Mouse (Mus musculus): ENCODE data around the gene Ms4a13.
A peak's percentile ranks its signal among the peaks of the same experiment; 100 is the strongest.
"Not testable (repeated sequence)": the region's sequence is repeated elsewhere in the genome, so short reads cannot be mapped to it uniquely, and the experiment has no call there.

The Ms4a13 gene

GRCm38 (mm10) chr19:11196546-11196945, at the start of gene Ms4a13:
Gene Ms4a13, minus strand, starts transcription at chr19:11196737.
- no peak for DNase-seq (ENCODE audit: low read depth, low spot score)

GRCm38 (mm10) chr19:11244230-11244629, 47.7 kb upstream of the Ms4a13 start:
- peak; percentile 7 for DNase-seq (ENCODE audit: low read depth, low spot score)

- DNase-seq (ENCODE audit: low read depth, low spot score) = no peak
Observed at GRCm38 (mm10) chr19:11242560-11242959, 46.0 kb upstream of the Ms4a13 start.

- no peak for DNase-seq (ENCODE audit: low read depth, low spot score)
Observed at GRCm38 (mm10) chr19:11235820-11236219, 39.3 kb upstream of the Ms4a13 start.

- DNase-seq (ENCODE audit: low read depth, low spot score) = no peak
Observed at GRCm38 (mm10) chr19:11234921-11235735, 38.6 kb upstream of the Ms4a13 start.

- DNase-seq (ENCODE audit: low read depth, low spot score) = no peak
Observed at GRCm38 (mm10) chr19:11234244-11234643, 37.7 kb upstream of the Ms4a13 start.

- no peak for DNase-seq (ENCODE audit: low read depth, low spot score)
Observed at GRCm38 (mm10) chr19:11232348-11232747, 35.8 kb upstream of the Ms4a13 start, which contains the start of gene Ms4a12. Gene Ms4a12, minus strand, starts transcription at chr19:11232448.

- no peak for DNase-seq (ENCODE audit: low read depth, low spot score)
Observed at GRCm38 (mm10) chr19:11192552-11192951, 4.0 kb downstream of the Ms4a13 start.

- peak; percentile 24 for DNase-seq (ENCODE audit: low read depth, low spot score)
Observed at GRCm38 (mm10) chr19:11184121-11184520, 12.4 kb downstream of the Ms4a13 start.

- DNase-seq (ENCODE audit: low read depth, low spot score) = no peak
Observed at GRCm38 (mm10) chr19:11177464-11177863, 19.1 kb downstream of the Ms4a13 start.

- no peak for DNase-seq (ENCODE audit: low read depth, low spot score)
Observed at GRCm38 (mm10) chr19:11165172-11165571, 31.4 kb downstream of the Ms4a13 start, which contains the start of gene 1700025F22Rik. Gene 1700025F22Rik, minus strand, starts transcription at chr19:11165320.

- DNase-seq (ENCODE audit: low read depth, low spot score) = not testable (repeated sequence)
Observed at GRCm38 (mm10) chr19:11157890-11158289, 38.6 kb downstream of the Ms4a13 start.

- no peak for DNase-seq (ENCODE audit: low read depth, low spot score)
Observed at GRCm38 (mm10) chr19:11135336-11135735, 61.2 kb downstream of the Ms4a13 start.

- no peak for DNase-seq (ENCODE audit: low read depth, low spot score)
Observed at GRCm38 (mm10) chr19:11134852-11135251, 61.7 kb downstream of the Ms4a13 start.

GRCm38 (mm10) chr19:11130776-11131175, 65.8 kb downstream of the Ms4a13 start, which contains the start of gene 1700017D01Rik:
Gene 1700017D01Rik, minus strand, starts transcription at chr19:11130876.
- DNase-seq (ENCODE audit: low read depth, low spot score) = not testable (repeated sequence)

- no peak for DNase-seq (ENCODE audit: low read depth, low spot score)
Observed at GRCm38 (mm10) chr19:11129702-11130101, 66.8 kb downstream of the Ms4a13 start.

- peak; percentile 28 for DNase-seq (ENCODE audit: low read depth, low spot score)
Observed at GRCm38 (mm10) chr19:11121016-11121420, 75.5 kb downstream of the Ms4a13 start.
